Mouse (Mus musculus): Measurements from ENCODE around the gene Crb2.
A peak's percentile ranks its signal among the peaks of the same experiment; 100 is the strongest.

- TF ChIP-seq CTCF (IDR thresholded peaks at IDR 0.05; ENCODE audit: control insufficient read depth, insufficient read depth, insufficient replicate concordance, low read depth, low read length) (peak; percentile 75; the same call in 1 of the 2 replicates), POLR2A (IDR thresholded peaks at IDR 0.05; ENCODE audit: control insufficient read depth, low read depth, low read length) (no peak)
These were observed 39.6 kb downstream of the Crb2 start for GRCm38 (mm10) chr2:37815676-37816075.

Data from testis, adult 2 months (tissue).